Mouse (Mus musculus) C2C12 (cell line): ENCODE results near the gene Btbd1. TPM values are rescaled to one million over a fixed set of nuclear protein-coding genes. Genes with fewer than 3 reads are reported as not detected.

ENCODE experiments used
- H3K27me3 ChIP-seq: one replicate; pipeline ENCODE4 v1.6.1; 2011; ENCODE audit not compliant: control insufficient read depth, insufficient read depth, insufficient read length
- H3K36me3 ChIP-seq: one replicate; pipeline ENCODE4 v1.6.1; 2011; ENCODE audit not compliant: control insufficient read depth, insufficient read depth
- H3K4me3 ChIP-seq: one replicate; pipeline ENCODE4 v1.5.1; 2011; ENCODE audit warnings: mild to moderate bottlenecking, control low read depth; ENCODE audit not compliant: poor library complexity, insufficient read depth, severe bottlenecking
- H3K79me2 ChIP-seq: one replicate; pipeline ENCODE4 v1.6.1; 2011; ENCODE audit not compliant: control insufficient read depth, insufficient read depth
- H3K79me3 ChIP-seq: one replicate; pipeline ENCODE4 v1.6.1; 2011; ENCODE audit warnings: low read depth, control low read depth
- H3ac ChIP-seq: one replicate; pipeline ENCODE3; 2011; ENCODE audit warnings: low read depth; ENCODE audit not compliant: control insufficient read depth, insufficient read length
- CEBPB ChIP-seq: IDR thresholded peaks from one replicate; pipeline ENCODE4 v1.6.1; 2011; ENCODE audit warnings: low read depth, mild to moderate bottlenecking, control low read depth, moderate library complexity
- CTCF ChIP-seq: IDR thresholded peaks from one replicate; pipeline ENCODE4 v1.5.1; 2011; ENCODE audit not compliant: control insufficient read depth, insufficient read depth, insufficient read length
- FOSL1 ChIP-seq: IDR thresholded peaks from one replicate; pipeline ENCODE4 v1.8.0; 2011; ENCODE audit warnings: mild to moderate bottlenecking, low read length; ENCODE audit not compliant: poor library complexity, insufficient read depth, severe bottlenecking
- MAX ChIP-seq: IDR thresholded peaks from one replicate; pipeline ENCODE4 v1.6.1; 2011; ENCODE audit warnings: mild to moderate bottlenecking, control low read depth
- MYOD1 ChIP-seq: IDR thresholded peaks from one replicate; pipeline ENCODE4 v1.6.1; 2011; ENCODE audit warnings: low read depth; ENCODE audit not compliant: control insufficient read depth, insufficient read length
- MYOG ChIP-seq: IDR thresholded peaks from one replicate; pipeline ENCODE4 v1.6.1; 2011; ENCODE audit not compliant: control insufficient read depth, insufficient read length; ENCODE audit errors: extremely low read depth
- USF1 ChIP-seq: IDR thresholded peaks from one replicate; pipeline ENCODE4 v1.6.1; 2011; ENCODE audit warnings: low read depth, mild to moderate bottlenecking, control low read depth, moderate library complexity
- long read RNA-seq, 2 experiments: library from polyadenylated mRNA; unstranded; transcript quantifications; one replicate each; pipeline ENCODE4 v2.0.0; 2019 to 2020
- polyA plus RNA-seq: library from polyadenylated mRNA; unstranded; fragments of >200 nt; fragmentation: generic; extraction: Trizol; gene quantifications from one replicate; pipeline ENCODE4 v1.2.1, GENCODE M21; 2012; ENCODE audit warnings: missing spikeins

Btbd1 gene
- polyA plus RNA-seq = 35.6 TPM
- long read RNA-seq, experiment 1, transcript Btbd1-201 (8 exons, 3,001 nt) = major isoform, 22 of 27 reads
- long read RNA-seq, experiment 1, partial matches to known transcripts = 3 of 27 reads
- long read RNA-seq, experiment 1, other reads (novel, unspliced or antisense) = 2 of 27 reads
- long read RNA-seq, experiment 2, transcript Btbd1-201 (8 exons, 3,001 nt) = major isoform, 15 of 23 reads
- long read RNA-seq, experiment 2, partial matches to known transcripts = 5 of 23 reads
- long read RNA-seq, experiment 2, other reads (novel, unspliced or antisense) = 3 of 23 reads

DNA sequence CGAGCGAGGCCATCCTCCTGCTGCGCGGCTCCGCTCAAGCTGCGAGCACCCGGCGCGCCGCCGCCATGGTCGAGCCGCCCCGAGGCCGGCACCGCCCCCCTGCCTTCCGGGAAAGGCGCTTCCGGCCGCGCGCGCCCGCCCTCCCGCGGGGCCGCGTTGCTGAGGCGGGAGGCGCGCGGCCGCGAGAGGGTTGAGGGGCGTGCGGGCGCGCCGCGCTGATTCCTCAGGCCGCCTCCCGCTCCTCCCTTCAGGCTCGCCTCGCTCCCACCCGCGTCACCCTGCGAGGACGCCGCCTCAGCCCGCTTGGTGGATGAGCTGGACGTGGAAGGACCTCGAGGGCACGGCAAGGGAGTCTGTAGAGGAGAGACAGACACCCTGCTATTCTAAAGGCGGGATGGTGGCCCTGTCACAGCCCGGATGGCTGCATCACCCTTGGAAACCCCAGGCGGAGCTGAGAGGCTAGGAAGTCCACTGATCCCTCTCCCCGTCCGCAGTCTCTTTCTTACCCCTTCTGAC is at the start of gene Btbd1:
TSS of gene Btbd1 (minus strand) at position 53 of the 516 bp plus-strand sequence.
- Histone ChIP-seq H3K27me3 (no peaks in the 10 kb centered on the region), H3K4me3 (peak within 1 kb of the TSS; percentile 56), H3K79me2 (peaks cover 46% of the 10 kb centered on the region), H3K79me3 (peaks cover 37% of the 10 kb centered on the region), H3K36me3 (no peaks in the 10 kb centered on the region), H3ac (peak within 1 kb of the TSS; percentile 100)
- TF ChIP-seq MAX (peak; percentile 11), MYOD1 (no peak)

DNA sequence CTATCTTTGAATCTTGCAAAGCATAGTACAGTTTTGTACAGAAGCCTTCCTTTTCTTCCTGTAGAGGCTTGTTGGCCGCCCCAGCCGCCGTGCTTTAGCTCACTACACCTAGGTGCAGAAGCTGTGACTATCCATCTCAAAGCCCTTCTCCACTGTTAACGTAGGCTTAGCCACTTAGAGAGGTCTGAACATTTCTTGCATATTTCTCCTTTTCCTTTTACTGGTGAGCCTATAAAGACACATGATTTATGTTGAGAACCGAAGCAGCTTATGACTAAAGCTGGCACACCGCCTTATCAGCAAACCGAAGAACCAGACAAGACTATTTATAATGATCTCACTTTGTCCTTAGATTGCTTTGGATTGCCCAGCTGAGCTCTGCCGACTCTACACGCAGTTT is 46.1 kb upstream of the Btbd1 start:
- H3K79me2 ChIP-seq = no peaks in the 10 kb centered on the region
- no peak overlapping the region for H3ac ChIP-seq
- H3K27me3 ChIP-seq = peaks cover 15% of the 10 kb centered on the region
- H3K79me3 ChIP-seq = no peaks in the 10 kb centered on the region
- no peak overlapping the region for H3K4me3 ChIP-seq
- no peak for TF ChIP-seq MYOD1
- no peak for TF ChIP-seq FOSL1
- TF ChIP-seq CEBPB = no peak
- no peak for TF ChIP-seq USF1
- no peak for TF ChIP-seq MYOG
- no peak for TF ChIP-seq CTCF
- no peak for TF ChIP-seq MAX
- H3K36me3 ChIP-seq = no peaks in the 10 kb centered on the region

DNA sequence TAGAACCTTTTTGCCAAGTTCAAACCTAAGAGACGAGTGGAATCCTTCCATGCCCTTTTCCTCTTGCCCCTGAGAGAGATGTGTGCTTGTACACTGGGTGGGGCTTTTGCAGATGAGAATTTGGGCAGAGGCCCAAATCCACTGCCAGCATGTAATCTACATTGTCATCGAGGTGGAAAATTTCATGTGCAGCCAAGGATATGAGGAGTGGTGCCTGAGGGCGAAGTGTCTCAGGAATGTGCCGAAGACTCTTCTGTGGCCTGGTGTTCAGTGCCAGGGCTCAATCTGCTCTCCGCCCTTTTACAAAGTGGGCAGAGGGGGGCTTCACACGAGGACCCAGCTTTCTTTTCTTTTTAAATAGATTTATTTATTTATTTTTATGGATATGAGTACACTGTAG is 45.4 kb upstream of the Btbd1 start:
- H3K27me3 ChIP-seq = peaks cover 15% of the 10 kb centered on the region
- H3K79me3 ChIP-seq = no peaks in the 10 kb centered on the region
- no peak overlapping the region for H3K4me3 ChIP-seq
- no peaks in the 10 kb centered on the region for H3K36me3 ChIP-seq
- TF ChIP-seq CTCF = no peak
- no peak for TF ChIP-seq FOSL1
- TF ChIP-seq MAX = no peak
- TF ChIP-seq MYOD1 = no peak
- no peak for TF ChIP-seq CEBPB
- TF ChIP-seq MYOG = no peak
- TF ChIP-seq USF1 = no peak
- no peaks in the 10 kb centered on the region for H3K79me2 ChIP-seq
- H3ac ChIP-seq = no peak overlapping the region

DNA sequence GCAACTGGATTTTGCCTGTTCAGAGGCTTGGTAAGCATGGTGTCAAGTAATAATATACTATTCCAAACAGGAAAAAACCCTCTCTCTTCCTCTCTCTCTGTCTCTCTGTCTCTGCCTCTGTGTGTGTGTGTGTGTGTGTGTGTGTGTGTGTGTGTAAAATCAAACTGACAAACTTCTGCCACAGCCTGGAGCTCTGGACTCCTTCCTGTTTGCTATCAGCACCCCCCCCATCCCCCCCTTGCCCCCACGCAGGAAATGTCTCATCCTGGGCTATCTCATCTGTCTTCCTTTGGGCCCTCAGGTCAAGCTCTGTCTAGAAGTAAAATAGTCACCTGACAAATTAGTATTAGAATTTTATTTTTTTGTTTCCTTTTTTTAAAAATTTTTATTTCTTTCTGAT is 44.6 kb upstream of the Btbd1 start:
- Histone ChIP-seq H3ac (no peak overlapping the region), H3K79me3 (no peaks in the 10 kb centered on the region), H3K4me3 (no peak overlapping the region), H3K27me3 (peaks cover 15% of the 10 kb centered on the region), H3K36me3 (no peaks in the 10 kb centered on the region), H3K79me2 (no peaks in the 10 kb centered on the region)
- TF ChIP-seq MAX (no peak), FOSL1 (no peak), USF1 (no peak)

DNA sequence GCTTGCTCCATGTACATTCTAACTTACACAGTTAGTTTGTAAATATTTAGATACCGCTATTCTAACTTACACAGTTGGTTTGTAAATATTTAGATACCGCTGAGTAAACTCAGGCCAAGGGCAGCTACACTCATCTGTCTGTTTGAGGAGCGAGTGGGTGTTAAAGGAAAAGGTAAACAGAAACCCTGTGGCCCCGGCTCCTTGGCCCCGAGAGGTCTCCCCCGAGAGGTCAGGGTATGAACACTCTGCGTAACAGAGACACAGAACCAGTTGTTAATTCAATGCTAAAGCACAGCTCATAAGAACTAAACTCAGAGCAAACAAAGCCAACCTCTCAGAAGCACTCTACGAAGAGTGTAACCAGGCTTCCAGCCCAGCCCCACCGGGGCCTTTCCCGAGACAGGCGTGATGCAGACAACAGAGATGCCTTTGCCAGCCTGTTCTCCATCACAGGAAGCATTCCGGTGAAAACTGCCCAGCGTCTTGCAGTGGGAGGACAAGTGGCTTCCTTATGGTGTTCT is 43.3 kb upstream of the Btbd1 start:
- no peaks in the 10 kb centered on the region for H3K79me3 ChIP-seq
- no peak for TF ChIP-seq USF1
- no peak for TF ChIP-seq MYOG
- TF ChIP-seq MAX = no peak
- TF ChIP-seq MYOD1 = no peak
- TF ChIP-seq CTCF = no peak
- no peak overlapping the region for H3ac ChIP-seq
- peaks cover 3% of the 10 kb centered on the region for H3K27me3 ChIP-seq
- no peaks in the 10 kb centered on the region for H3K36me3 ChIP-seq
- no peaks in the 10 kb centered on the region for H3K79me2 ChIP-seq
- H3K4me3 ChIP-seq = no peak overlapping the region

DNA sequence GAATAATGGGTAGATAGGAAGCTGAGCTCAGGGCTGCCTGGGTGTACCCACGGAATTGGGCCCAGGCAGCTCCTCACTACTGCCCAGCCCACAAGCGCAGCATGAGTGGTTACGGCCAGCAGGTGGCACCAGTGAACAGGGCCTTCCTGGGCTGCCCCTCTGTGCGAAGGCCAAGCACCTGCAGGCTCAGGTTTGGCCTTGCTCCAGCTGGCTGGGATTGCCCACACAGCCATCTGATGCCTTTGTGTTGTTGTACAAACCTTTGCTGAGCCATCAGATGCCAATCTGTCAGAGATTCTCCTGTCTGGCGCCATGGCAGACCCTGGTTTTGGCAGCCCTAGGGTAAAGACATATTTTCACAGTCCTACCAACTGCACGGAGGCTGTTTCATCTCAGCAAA is 38.9 kb upstream of the Btbd1 start:
- Histone ChIP-seq H3K27me3 (peaks cover 3% of the 10 kb centered on the region), H3K79me2 (no peaks in the 10 kb centered on the region), H3K4me3 (no peak overlapping the region), H3K79me3 (no peaks in the 10 kb centered on the region), H3ac (no peak overlapping the region), H3K36me3 (no peaks in the 10 kb centered on the region)
- TF ChIP-seq FOSL1 (no peak), MAX (no peak), MYOD1 (no peak), CTCF (peak; percentile 94), MYOG (no peak), CEBPB (no peak), USF1 (no peak)
